Mouse (Mus musculus): ENCODE measurements around the gene Tmcc3.

GRCm38 (mm10) chr10:94295923-94296605 is 15.7 kb upstream of the Tmcc3 start:
- TF ChIP-seq CTCF (IDR thresholded peaks at IDR 0.05; ENCODE audit: insufficient read depth, low read depth, low read length): no peak
- no peak for TF ChIP-seq POLR2A (IDR thresholded peaks at IDR 0.05; ENCODE audit: insufficient read depth, low read depth, low read length)
